Mouse (Mus musculus): ENCODE measurements at regions not wholly inside any gene's neighbourhood (a gene's known extent, or its start where the extent isn't known, plus 50 kb on each side); places are given as distances from the start of the nearest gene placed in this dataset.

DNA sequence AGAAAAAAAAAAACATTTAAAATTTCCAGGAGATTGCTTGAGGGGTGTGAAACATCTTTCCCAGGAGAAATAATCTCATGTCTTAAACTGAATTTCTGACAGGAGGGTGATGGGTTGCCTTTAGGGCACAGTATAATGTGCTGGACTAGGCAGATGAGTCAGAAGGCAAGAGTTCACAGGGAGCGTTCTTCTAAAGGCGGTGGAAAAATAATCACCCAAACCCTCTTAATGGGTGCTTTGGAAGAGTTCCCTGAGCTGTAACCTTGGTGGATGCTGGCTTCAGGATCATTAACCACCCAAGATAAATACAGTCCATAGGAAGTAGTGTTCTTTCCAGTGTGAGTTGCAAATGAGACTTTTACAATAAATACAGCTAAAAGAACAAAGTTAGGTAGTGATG, 378.8 kb downstream of the Fam198b start:
- TF ChIP-seq CTCF (IDR thresholded peaks at IDR 0.05; ENCODE audit: insufficient read depth, low read length): no peak
- no peak for TF ChIP-seq POLR2A (IDR thresholded peaks at IDR 0.05; ENCODE audit: borderline replicate concordance, extremely low read depth, low read depth, low read length)

Data from lung, adult 2 months (tissue).